Mouse (Mus musculus) testis, adult 2 months (tissue): Measurements from ENCODE around the gene Tbc1d2.

Source experiments
- CTCF ChIP-seq: fragments of 200-500 bp; IDR thresholded peaks from 2 replicates; pipeline ENCODE4 v1.5.1; 2012; ENCODE audit warnings: low read depth, mild to moderate bottlenecking, inconsistent platforms, low read length, moderate library complexity; ENCODE audit not compliant: control insufficient read depth, insufficient read depth, insufficient replicate concordance
- POLR2A ChIP-seq: fragments of 200-500 bp; IDR thresholded peaks from 2 replicates; pipeline ENCODE4 v1.6.1; 2012; ENCODE audit warnings: low read depth, mild to moderate bottlenecking, inconsistent platforms, low read length, moderate library complexity; ENCODE audit not compliant: control insufficient read depth

- no peak for TF ChIP-seq CTCF
- no peak for TF ChIP-seq POLR2A
Measured at GRCm38 (mm10) chr4:46596398-46596797, 53.6 kb downstream of the Tbc1d2 start.
